44 mouse cellular contexts compared by ENCODE assay signal in the genomic region with DNA sequence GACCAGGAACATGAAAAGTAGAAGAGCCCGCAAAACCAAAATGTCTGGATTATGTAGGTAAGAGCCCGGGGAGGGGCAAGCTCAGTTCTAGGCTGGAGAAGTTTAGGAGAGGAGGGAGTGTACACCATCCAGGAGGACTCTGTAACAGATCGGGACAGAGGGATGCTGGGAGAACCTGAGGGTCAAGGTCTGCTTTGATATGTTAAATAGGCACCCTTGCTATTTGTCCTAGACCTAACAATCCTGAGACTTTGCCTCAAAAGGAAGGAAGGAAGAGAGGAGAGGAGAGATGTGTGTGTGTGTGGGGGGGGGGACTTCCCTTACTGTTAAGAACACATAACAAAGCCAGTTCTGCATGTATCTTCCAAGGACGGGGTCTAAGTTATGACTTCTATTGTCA. TPM values are rescaled to one million over a fixed set of nuclear protein-coding genes. Genes with fewer than 3 reads are reported as not detected.
"Had no signal": no experiment of that assay in that cellular context is flagged by ENCODE, and none has a peak within 500 bp of the region (broad histone marks: within the 10 kb centered on the region; RNA-seq: fewer than 3 reads in every experiment).

No protein-coding gene starts in this region.

- H3K36me3 ChIP-seq: heart, embryonic 10.5 days; heart, embryonic 12.5 days; hindbrain, embryonic 10.5 days; hindbrain, embryonic 12.5 days; intestine, embryonic 15.5 days; kidney, embryonic 15.5 days; limb, embryonic 13.5 days; limb, embryonic 15.5 days; liver, embryonic 12.5 days had no signal

- H3K4me3 ChIP-seq: heart, embryonic 10.5 days; heart, embryonic 12.5 days; hindbrain, embryonic 10.5 days; hindbrain, embryonic 12.5 days; intestine, embryonic 15.5 days; kidney, embryonic 15.5 days; limb, embryonic 13.5 days; limb, embryonic 15.5 days; liver, embryonic 12.5 days had no signal

- H3K27ac ChIP-seq: heart, embryonic 10.5 days; hindbrain, embryonic 10.5 days; hindbrain, embryonic 12.5 days; hindbrain, embryonic 14.5 days; intestine, embryonic 15.5 days; kidney, embryonic 15.5 days; kidney, postnatal 0 days; limb, embryonic 13.5 days; limb, embryonic 15.5 days; liver, embryonic 12.5 days; liver, embryonic 14.5 days had no signal

- H3K4me1 ChIP-seq: hindbrain, embryonic 12.5 days; intestine, embryonic 15.5 days; kidney, embryonic 15.5 days; limb, embryonic 13.5 days; limb, embryonic 15.5 days had no signal

- DNase-seq: gastrocnemius, postnatal 25 days; heart, adult 18-20 months; heart, postnatal 10 days; heart, postnatal 4 days; kidney, adult 11 months; kidney, adult 2 months; kidney, adult 9 months; kidney, postnatal 14 days; kidney, postnatal 36 days; layer of hippocampus, adult 9-11 months; layer of hippocampus, postnatal 36 days; left cerebral cortex, postnatal 4 days had no signal

- H3K27me3 ChIP-seq: hindbrain, embryonic 12.5 days; intestine, embryonic 15.5 days; kidney, embryonic 15.5 days; limb, embryonic 13.5 days; limb, embryonic 15.5 days had no signal

RNA-seq across cellular contexts. Expression of a gene that starts 6.5 kb away (rescaled TPM):
- total RNA-seq: gastrocnemius, adult 18-20 months; gastrocnemius, adult 8-10 months; gastrocnemius, postnatal 25 days; gastrocnemius, postnatal 4 days; granulocyte monocyte progenitor cell, adult 5-6 weeks; heart, adult 18-20 months; heart, adult 8-10 months; heart, postnatal 10 days; heart, postnatal 25 days; heart, postnatal 4 days; layer of hippocampus, adult 18-20 months; layer of hippocampus, adult 8-10 months; layer of hippocampus, postnatal 14 days; layer of hippocampus, postnatal 36 days; left cerebral cortex, adult 18-20 months; left cerebral cortex, adult 8-10 months; left cerebral cortex, postnatal 10 days; left cerebral cortex, postnatal 25 days; left cerebral cortex, postnatal 4 days; liver, adult 2 months had no signal
- polyA plus RNA-seq: heart, embryonic 10.5 days; heart, embryonic 12.5 days; heart, embryonic 14.5 days; heart, embryonic 16.5 days; hindbrain, embryonic 10.5 days; hindbrain, embryonic 12.5 days; hindbrain, embryonic 14.5 days; hindbrain, embryonic 16.5 days; inflammation-experienced regulatory T-cells, adult 6 months; kidney, embryonic 15.5 days; kidney, postnatal 0 days; limb, embryonic 11.5 days; limb, embryonic 13.5 days; limb, embryonic 15.5 days; liver, adult 2 months; liver, embryonic 12.5 days had no signal

RNA-seq across cellular contexts. Expression of a gene that starts 36.2 kb away (rescaled TPM):
- total RNA-seq: gastrocnemius, adult 18-20 months; gastrocnemius, adult 8-10 months; granulocyte monocyte progenitor cell, adult 5-6 weeks had no signal
- polyA plus RNA-seq: inflammation-experienced regulatory T-cells, adult 6 months had no signal

RNA-seq across cellular contexts. Expression of a gene that starts 45.8 kb away (rescaled TPM):
- total RNA-seq: gastrocnemius, adult 18-20 months; gastrocnemius, adult 8-10 months; gastrocnemius, postnatal 25 days; granulocyte monocyte progenitor cell, adult 5-6 weeks; heart, postnatal 10 days; heart, postnatal 25 days; heart, postnatal 4 days; layer of hippocampus, adult 18-20 months; layer of hippocampus, postnatal 14 days; left cerebral cortex, adult 18-20 months; left cerebral cortex, adult 8-10 months; left cerebral cortex, postnatal 10 days; left cerebral cortex, postnatal 25 days; left cerebral cortex, postnatal 4 days; liver, adult 2 months had no signal
- polyA plus RNA-seq: heart, embryonic 10.5 days; heart, embryonic 12.5 days; heart, embryonic 14.5 days; heart, embryonic 16.5 days; hindbrain, embryonic 14.5 days; hindbrain, embryonic 16.5 days; inflammation-experienced regulatory T-cells, adult 6 months; intestine, embryonic 15.5 days; kidney, adult 2 months; kidney, embryonic 15.5 days; kidney, postnatal 0 days; large intestine, adult 2 months; liver, adult 2 months; liver, embryonic 12.5 days had no signal
